Mouse (Mus musculus) liver, postnatal 0 days (tissue): ENCODE measurements around the gene Neurod2.

Source experiments
- CTCF ChIP-seq: sonication (generic); IDR thresholded peaks from 2 replicates; pipeline ENCODE4 v1.5.1; 2016; ENCODE audit warnings: antibody characterized with exemption, low read depth
- EP300 ChIP-seq: IDR thresholded peaks from 2 replicates; pipeline ENCODE4 v1.6.1; 2016; ENCODE audit warnings: antibody characterized with exemption, low read depth, mild to moderate bottlenecking

DNA sequence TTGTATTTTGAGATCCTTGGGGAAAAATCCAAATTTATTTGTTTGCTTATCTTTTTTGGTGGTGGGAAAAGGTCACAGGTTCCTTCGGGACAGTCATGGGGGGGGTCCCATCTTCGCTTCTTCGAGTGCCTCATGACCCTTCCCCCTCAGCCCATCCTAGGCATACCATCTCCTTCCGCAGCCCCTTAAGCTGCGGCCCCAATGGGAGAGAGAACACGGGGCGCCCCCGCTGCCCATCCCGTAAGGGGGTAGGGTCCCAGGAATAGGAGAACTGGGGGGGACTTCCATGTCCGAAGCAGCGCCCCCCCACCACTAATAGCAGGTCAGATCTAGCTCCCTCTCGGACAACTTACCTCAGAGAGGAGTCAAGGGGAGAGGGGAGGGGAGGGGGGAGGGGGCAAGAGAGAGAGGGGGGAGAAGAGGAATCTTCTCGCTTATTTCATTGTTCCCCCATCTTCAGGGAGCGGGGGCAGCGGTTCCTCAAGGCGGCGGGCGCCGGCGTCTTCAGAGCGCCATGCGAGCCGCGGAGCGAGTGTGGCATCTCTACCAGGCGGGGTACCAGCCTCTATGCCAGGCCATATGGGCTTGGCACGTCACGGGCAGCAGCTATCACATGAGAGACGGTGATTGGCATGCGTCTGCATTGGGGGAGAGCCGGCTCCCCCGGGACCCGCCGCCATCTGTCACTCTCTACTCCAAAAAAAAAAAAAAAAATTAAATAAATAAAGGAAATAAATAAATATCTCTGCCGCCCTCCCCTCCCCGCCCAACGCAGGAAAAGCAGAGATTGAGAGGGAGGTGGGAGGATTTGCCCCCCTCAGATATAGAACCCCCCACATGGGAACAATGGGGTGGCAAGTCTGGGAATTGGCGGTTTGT lies at the start of gene Neurod2:
- TF ChIP-seq EP300 (no peak), CTCF (no peak)
